Mouse (Mus musculus) kidney, adult 8-10 months (tissue): ENCODE measurements around the gene Reg3d.
"Not testable (repeated sequence)": the region's sequence is repeated elsewhere in the genome, so short reads cannot be mapped to it uniquely, and the experiment has no call there.

Source experiments
- DNase-seq, 2 experiments: peaks; one replicate each; pipeline ENCODE4 v3.0.0; 2022

The Reg3d gene

DNA sequence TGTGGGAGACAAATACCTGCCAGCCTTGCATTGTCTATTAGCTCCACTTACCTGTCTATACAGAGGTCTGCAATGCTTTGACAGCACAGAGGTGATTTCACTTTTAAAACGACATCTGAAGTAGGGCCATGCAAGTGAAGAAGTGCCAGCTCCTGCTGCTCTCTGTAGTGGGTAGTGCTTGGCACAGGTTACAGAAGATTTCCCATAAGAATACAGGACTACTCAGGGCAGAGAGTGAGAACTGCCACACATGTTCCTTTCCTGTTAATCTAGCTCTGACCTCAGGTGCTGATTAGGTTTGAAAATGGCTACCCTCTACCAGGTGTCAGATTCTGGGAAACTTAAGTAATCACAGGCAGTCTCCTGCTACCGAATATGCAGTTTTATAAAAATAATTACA lies at the start of gene Reg3d:
Gene Reg3d (minus strand): TSS at position 101 of the 400 bp plus-strand sequence.
- DNase-seq, result no peak

DNA sequence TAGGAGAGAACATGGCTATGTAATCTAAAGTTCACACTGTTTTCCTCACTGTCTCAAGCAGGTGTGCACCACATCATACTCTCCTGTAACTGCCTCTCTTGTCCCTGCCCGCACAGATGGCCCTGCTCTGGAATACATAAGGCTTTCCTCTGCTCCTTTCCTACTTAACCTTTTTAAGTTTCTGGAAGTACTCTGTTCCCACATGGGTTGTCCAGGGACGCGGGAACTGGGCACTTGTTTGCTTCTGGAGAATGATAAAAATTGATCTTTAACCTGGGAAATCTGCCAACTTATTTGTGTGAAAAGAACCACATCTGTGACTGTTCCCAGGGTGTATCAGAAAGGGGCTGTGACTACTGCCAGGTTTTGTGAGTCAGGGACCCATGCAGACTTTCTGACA lies 46.8 kb upstream of the Reg3d start:
- DNase-seq, result no peak

DNA sequence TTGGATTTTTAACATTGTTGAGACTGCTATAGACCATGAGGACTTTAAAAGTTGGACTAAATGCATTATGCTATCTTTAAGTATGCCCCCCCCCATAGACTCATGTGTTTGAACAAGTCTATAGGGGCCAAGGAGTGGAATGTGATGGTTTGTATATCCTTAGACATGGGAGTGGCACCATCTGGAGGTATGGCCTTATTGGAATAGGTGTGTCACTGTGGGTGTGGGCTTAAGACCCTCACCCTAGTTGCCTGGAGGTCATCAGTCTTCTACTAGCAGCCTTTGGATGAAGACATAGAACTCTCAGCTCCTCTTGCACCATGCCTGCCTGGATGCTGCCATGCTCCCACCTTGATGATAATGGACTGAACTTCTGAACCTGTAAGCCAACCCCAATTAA lies 43.7 kb upstream of the Reg3d start, which contains the start of gene Reg1:
Gene Reg1 (plus strand): TSS at position 301 of the 400 bp plus-strand sequence.
- DNase-seq, result not testable (repeated sequence)

- not testable (repeated sequence) for DNase-seq
Observed at GRCm38 (mm10) chr6:78395323-78395722, 16.7 kb upstream of the Reg3d start, which contains the start of gene Reg2. Gene Reg2, plus strand, starts transcription at chr6:78395623.

GRCm38 (mm10) chr6:78385609-78386008 lies 6.9 kb upstream of the Reg3d start:
- DNase-seq, result no peak

DNA sequence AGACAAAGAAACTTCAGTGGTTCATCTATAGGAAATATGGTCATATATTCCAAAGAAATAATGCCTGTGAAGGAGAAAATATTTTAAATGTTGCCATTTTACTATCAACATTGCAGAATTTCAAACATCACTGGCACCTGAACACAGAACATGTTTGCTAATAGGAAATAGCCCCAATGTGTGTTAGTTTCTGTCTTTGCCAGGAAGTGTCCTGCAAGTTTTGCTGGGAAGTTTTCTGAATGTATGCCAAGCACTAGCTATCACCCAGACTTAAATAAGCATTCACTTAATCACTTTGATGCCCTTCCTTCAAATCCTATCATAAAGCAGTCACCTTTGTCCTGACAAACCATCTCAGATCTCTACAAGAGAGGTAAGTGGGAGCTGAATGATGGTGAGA lies 1.7 kb upstream of the Reg3d start, which contains the start of gene Reg3a:
Gene Reg3a (plus strand): TSS at position 301 of the 400 bp plus-strand sequence.
- DNase-seq, result no peak

DNA sequence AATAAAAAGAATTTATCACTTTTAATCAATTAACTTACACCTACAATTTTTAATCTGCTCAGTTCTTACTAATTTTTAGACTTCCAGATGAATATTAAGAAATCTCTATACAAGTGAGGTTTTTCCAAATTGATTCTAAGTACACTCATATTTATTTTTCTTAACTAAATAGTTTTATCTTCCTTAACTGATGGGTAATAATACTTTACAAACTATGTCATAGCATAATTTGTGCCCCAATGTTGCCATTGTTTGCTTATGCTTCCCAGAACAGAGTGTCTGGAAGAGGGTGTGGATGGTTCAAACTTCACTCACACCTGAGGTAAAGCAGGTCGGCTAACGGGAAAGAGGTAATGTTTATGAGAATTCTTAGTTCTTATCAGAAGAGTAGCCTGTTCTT lies 8.3 kb downstream of the Reg3d start, which contains the start of gene Reg3b:
Gene Reg3b (plus strand): TSS at position 301 of the 400 bp plus-strand sequence.
- no peak for DNase-seq

DNA sequence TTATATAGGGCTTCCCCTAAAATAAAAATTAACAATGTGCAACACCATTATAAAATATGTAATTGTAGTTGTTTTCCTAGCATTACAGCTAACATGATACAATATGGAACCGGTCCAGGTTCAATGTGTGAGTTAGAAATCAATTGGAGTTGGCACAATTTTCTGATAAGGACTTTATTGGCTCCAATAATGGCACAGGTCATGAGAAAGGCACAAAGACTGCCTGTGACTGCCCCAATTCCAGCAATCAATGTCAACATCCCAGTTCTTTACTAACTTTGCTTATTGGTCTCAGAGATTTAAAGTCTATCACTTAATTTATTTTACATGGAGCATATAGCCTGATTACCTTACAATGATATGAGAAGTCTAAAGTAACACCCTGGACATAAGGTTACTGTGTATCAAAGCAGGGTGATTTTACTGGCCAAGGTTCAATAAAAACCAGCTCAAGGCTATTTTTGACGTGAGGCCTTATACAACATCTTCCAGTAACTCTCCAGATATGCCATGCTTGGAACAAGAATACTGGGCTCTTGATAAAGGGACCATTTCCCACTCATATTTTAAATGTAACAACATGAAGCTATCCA lies 16.6 kb downstream of the Reg3d start:
- no peak for DNase-seq

- DNase-seq, result no peak
Observed at GRCm38 (mm10) chr6:78341689-78342088, 37.0 kb downstream of the Reg3d start.

DNA sequence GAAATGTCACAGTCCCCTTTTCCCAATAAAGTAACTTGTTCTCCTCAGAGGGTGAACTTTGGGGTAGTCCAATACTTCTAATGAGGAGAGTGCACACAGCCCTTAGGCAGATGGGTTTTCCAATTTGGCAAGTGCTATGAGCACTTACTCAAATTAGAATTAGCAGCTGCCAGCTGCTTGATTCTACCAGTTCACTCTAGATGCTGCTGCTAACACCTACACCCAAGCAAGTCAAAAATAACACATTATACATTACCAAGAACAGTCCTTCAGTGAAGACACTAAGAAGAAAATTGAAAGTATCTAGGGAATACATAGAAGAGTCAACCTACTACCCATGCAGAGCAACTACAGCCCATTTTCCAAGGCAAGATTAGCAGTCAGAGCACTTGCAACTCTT lies 38.4 kb downstream of the Reg3d start:
- DNase-seq, result no peak

- DNase-seq, result no peak
Observed at GRCm38 (mm10) chr6:78331919-78332569, 46.6 kb downstream of the Reg3d start.

- DNase-seq, result no peak
Observed at GRCm38 (mm10) chr6:78329166-78329565, 49.5 kb downstream of the Reg3d start.

GRCm38 (mm10) chr6:78327798-78328197 lies 50.9 kb downstream of the Reg3d start:
- no peak for DNase-seq
